Mouse (Mus musculus): ENCODE results near the gene Nxnl1.
"Not testable (repeated sequence)": the region's sequence is repeated elsewhere in the genome, so short reads cannot be mapped to it uniquely, and the experiment has no call there.

Nxnl1 gene

GRCm38 (mm10) chr8:71552770-71553169 is 13.6 kb downstream of the Nxnl1 start:
- DNase-seq: no peak

- DNase-seq: no peak
Observed at GRCm38 (mm10) chr8:71550754-71551153, 15.6 kb downstream of the Nxnl1 start.

- DNase-seq: no peak
Observed at GRCm38 (mm10) chr8:71547590-71547989, 18.8 kb downstream of the Nxnl1 start.

- no peak for DNase-seq
Observed at GRCm38 (mm10) chr8:71545053-71545452, 21.3 kb downstream of the Nxnl1 start.

GRCm38 (mm10) chr8:71543755-71544154 is 22.6 kb downstream of the Nxnl1 start:
- DNase-seq: no peak

- DNase-seq: peak; percentile 99
Observed at GRCm38 (mm10) chr8:71542632-71543343, 23.6 kb downstream of the Nxnl1 start, which contains the start of gene Mvb12a. TSS of gene Mvb12a (plus strand) at chr8:71542922.

GRCm38 (mm10) chr8:71537028-71537867 is 29.2 kb downstream of the Nxnl1 start, which contains the start of gene Bst2:
TSS of gene Bst2 (minus strand) at chr8:71537456.
- peak; percentile 82 for DNase-seq

- no peak for DNase-seq
Observed at GRCm38 (mm10) chr8:71535663-71536062, 30.7 kb downstream of the Nxnl1 start.

GRCm38 (mm10) chr8:71534263-71534810 is 32.1 kb downstream of the Nxnl1 start:
- DNase-seq: no peak

GRCm38 (mm10) chr8:71530735-71531467 is 35.5 kb downstream of the Nxnl1 start:
- peak; percentile 58 for DNase-seq

GRCm38 (mm10) chr8:71528362-71529073 is 37.9 kb downstream of the Nxnl1 start:
- no peak for DNase-seq

GRCm38 (mm10) chr8:71527162-71527870 is 39.1 kb downstream of the Nxnl1 start:
- DNase-seq: no peak

- DNase-seq: no peak
Observed at GRCm38 (mm10) chr8:71526272-71526671, 40.1 kb downstream of the Nxnl1 start.

- no peak for DNase-seq
Observed at GRCm38 (mm10) chr8:71525226-71526050, 41.0 kb downstream of the Nxnl1 start, which contains the start of gene Ccdc194. TSS of gene Ccdc194 (minus strand) at chr8:71525711.

- peak; percentile 92 for DNase-seq
Observed at GRCm38 (mm10) chr8:71521634-71522033, 44.8 kb downstream of the Nxnl1 start.

- DNase-seq: not testable (repeated sequence)
Observed at GRCm38 (mm10) chr8:71519037-71519825, 47.2 kb downstream of the Nxnl1 start.

- no peak for DNase-seq
Observed at GRCm38 (mm10) chr8:71516786-71517185, 49.6 kb downstream of the Nxnl1 start.

- no peak for DNase-seq
Observed at GRCm38 (mm10) chr8:71515043-71515442, 51.4 kb downstream of the Nxnl1 start.

GRCm38 (mm10) chr8:71513018-71513754 is 53.2 kb downstream of the Nxnl1 start:
- DNase-seq: no peak
